Mouse (Mus musculus) testis, adult 2 months (tissue): ENCODE results near the gene Atp1a1.

Experiments
- CTCF ChIP-seq: fragments of 200-500 bp; IDR thresholded peaks from 2 replicates; pipeline ENCODE4 v1.5.1; 2012; ENCODE audit warnings: low read depth, mild to moderate bottlenecking, inconsistent platforms, low read length, moderate library complexity; ENCODE audit not compliant: control insufficient read depth, insufficient read depth, insufficient replicate concordance
- POLR2A ChIP-seq: fragments of 200-500 bp; IDR thresholded peaks from 2 replicates; pipeline ENCODE4 v1.6.1; 2012; ENCODE audit warnings: low read depth, mild to moderate bottlenecking, inconsistent platforms, low read length, moderate library complexity; ENCODE audit not compliant: control insufficient read depth

- no peak for TF ChIP-seq POLR2A
- no peak for TF ChIP-seq CTCF
Observed at GRCm38 (mm10) chr3:101652967-101653366, 48.5 kb upstream of the Atp1a1 start.
